Mouse (Mus musculus): ENCODE measurements at regions not wholly inside any gene's neighbourhood (a gene's known extent, or its start where the extent isn't known, plus 50 kb on each side); places are given as distances from the start of the nearest gene placed in this dataset.
"Not testable (repeated sequence)": the region's sequence is repeated elsewhere in the genome, so short reads cannot be mapped to it uniquely, and the experiment has no call there.

GRCm38 (mm10) chr10:6371666-6372065 lies 386.6 kb upstream of the Oprm1 start:
- peaks cover 2% of the 10 kb centered on the region; the same call in 1 of the 2 replicates for H3K4me1 ChIP-seq (ENCODE audit: control insufficient read depth, insufficient read depth, low read length)
- no peak for DNase-seq
- H3K4me3 ChIP-seq (replicated peaks; ENCODE audit: extremely low read depth, low read depth, low read length), result no peak overlapping the region
- 90% methylated on average over 2 of the region's 2 CpGs for WGBS
- TF ChIP-seq POLR2A (IDR thresholded peaks at IDR 0.05; ENCODE audit: borderline replicate concordance, extremely low read depth, low read depth, low read length), result no peak
- no peak for TF ChIP-seq CTCF (IDR thresholded peaks at IDR 0.05; ENCODE audit: insufficient read depth, low read length)

- H3K4me1 ChIP-seq (ENCODE audit: control insufficient read depth, insufficient read depth, low read length); DNase-seq; H3K4me3 ChIP-seq (replicated peaks; ENCODE audit: extremely low read depth, low read depth, low read length): not testable (repeated sequence)
- WGBS, result 66% methylated on average over 12 of the region's 12 CpGs
Observed at GRCm38 (mm10) chr10:6417336-6418105, 340.8 kb upstream of the Oprm1 start.

- not testable (repeated sequence) for H3K4me1 ChIP-seq (ENCODE audit: control insufficient read depth, insufficient read depth, low read length); H3K4me3 ChIP-seq (replicated peaks; ENCODE audit: extremely low read depth, low read depth, low read length); DNase-seq
Observed at GRCm38 (mm10) chr10:6418234-6418633, 340.1 kb upstream of the Oprm1 start.

- WGBS, result 84% methylated on average over 3 of the region's 3 CpGs
- Histone ChIP-seq H3K4me3 (replicated peaks; ENCODE audit: extremely low read depth, low read depth, low read length) (no peak overlapping the region), H3K4me1 (ENCODE audit: control insufficient read depth, insufficient read depth, low read length) (no peaks in the 10 kb centered on the region)
- DNase-seq, result no peak
- TF ChIP-seq CTCF (IDR thresholded peaks at IDR 0.05; ENCODE audit: insufficient read depth, low read length) (no peak), POLR2A (IDR thresholded peaks at IDR 0.05; ENCODE audit: borderline replicate concordance, extremely low read depth, low read depth, low read length) (no peak)
Observed at GRCm38 (mm10) chr10:6465824-6466223, 292.5 kb upstream of the Oprm1 start.

- Histone ChIP-seq H3K4me1 (ENCODE audit: control insufficient read depth, insufficient read depth, low read length) (no peaks in the 10 kb centered on the region), H3K4me3 (replicated peaks; ENCODE audit: extremely low read depth, low read depth, low read length) (no peak overlapping the region)
- 78% methylated on average over 1 of the region's 1 CpGs for WGBS
- TF ChIP-seq CTCF (IDR thresholded peaks at IDR 0.05; ENCODE audit: insufficient read depth, low read length) (no peak), POLR2A (IDR thresholded peaks at IDR 0.05; ENCODE audit: borderline replicate concordance, extremely low read depth, low read depth, low read length) (no peak)
- DNase-seq, result no peak
Observed at GRCm38 (mm10) chr10:6480350-6480749, 278.0 kb upstream of the Oprm1 start.

- no peak for DNase-seq
- Histone ChIP-seq H3K4me1 (ENCODE audit: control insufficient read depth, insufficient read depth, low read length) (no peaks in the 10 kb centered on the region), H3K4me3 (replicated peaks; ENCODE audit: extremely low read depth, low read depth, low read length) (no peak overlapping the region)
- TF ChIP-seq CTCF (IDR thresholded peaks at IDR 0.05; ENCODE audit: insufficient read depth, low read length), result no peak
- TF ChIP-seq POLR2A (IDR thresholded peaks at IDR 0.05; ENCODE audit: borderline replicate concordance, extremely low read depth, low read depth, low read length), result no peak
- WGBS, result 45% methylated on average over 1 of the region's 1 CpGs
Observed at GRCm38 (mm10) chr10:6488605-6489004, 269.7 kb upstream of the Oprm1 start.

- 76% methylated on average over 4 of the region's 4 CpGs for WGBS
- H3K4me1 ChIP-seq (ENCODE audit: control insufficient read depth, insufficient read depth, low read length), result no peaks in the 10 kb centered on the region
- H3K4me3 ChIP-seq (replicated peaks; ENCODE audit: extremely low read depth, low read depth, low read length), result no peak overlapping the region
- no peak for TF ChIP-seq CTCF (IDR thresholded peaks at IDR 0.05; ENCODE audit: insufficient read depth, low read length)
- TF ChIP-seq POLR2A (IDR thresholded peaks at IDR 0.05; ENCODE audit: borderline replicate concordance, extremely low read depth, low read depth, low read length), result no peak
- DNase-seq, result no peak
Observed at GRCm38 (mm10) chr10:6492694-6493093, 265.6 kb upstream of the Oprm1 start.

- no peaks in the 10 kb centered on the region for H3K4me1 ChIP-seq (ENCODE audit: control insufficient read depth, insufficient read depth, low read length)
- no peak overlapping the region for H3K4me3 ChIP-seq (replicated peaks; ENCODE audit: extremely low read depth, low read depth, low read length)
- 80% methylated on average over 3 of the region's 3 CpGs for WGBS
- TF ChIP-seq CTCF (IDR thresholded peaks at IDR 0.05; ENCODE audit: insufficient read depth, low read length), result no peak
- no peak for TF ChIP-seq POLR2A (IDR thresholded peaks at IDR 0.05; ENCODE audit: borderline replicate concordance, extremely low read depth, low read depth, low read length)
- DNase-seq, result no peak
Observed at GRCm38 (mm10) chr10:6495081-6495480, 263.2 kb upstream of the Oprm1 start.

GRCm38 (mm10) chr10:6514269-6514668 lies 244.0 kb upstream of the Oprm1 start:
- H3K4me3 ChIP-seq (replicated peaks; ENCODE audit: extremely low read depth, low read depth, low read length), result no peak overlapping the region
- TF ChIP-seq POLR2A (IDR thresholded peaks at IDR 0.05; ENCODE audit: borderline replicate concordance, extremely low read depth, low read depth, low read length) (no peak), CTCF (IDR thresholded peaks at IDR 0.05; ENCODE audit: insufficient read depth, low read length) (no peak)
- WGBS, result 89% methylated on average over 4 of the region's 4 CpGs
- H3K4me1 ChIP-seq (ENCODE audit: control insufficient read depth, insufficient read depth, low read length), result no peaks in the 10 kb centered on the region
- no peak for DNase-seq

- no peaks in the 10 kb centered on the region for H3K4me1 ChIP-seq (ENCODE audit: control insufficient read depth, insufficient read depth, low read length)
- WGBS, result 97% methylated on average over 1 of the region's 1 CpGs
- no peak overlapping the region for H3K4me3 ChIP-seq (replicated peaks; ENCODE audit: extremely low read depth, low read depth, low read length)
- TF ChIP-seq POLR2A (IDR thresholded peaks at IDR 0.05; ENCODE audit: borderline replicate concordance, extremely low read depth, low read depth, low read length) (no peak), CTCF (IDR thresholded peaks at IDR 0.05; ENCODE audit: insufficient read depth, low read length) (no peak)
- no peak for DNase-seq
Observed at GRCm38 (mm10) chr10:6562516-6562915, 195.8 kb upstream of the Oprm1 start.

Measured in lung, adult 2 months (tissue).